Mouse (Mus musculus): ENCODE data around the gene Slc25a17.

The Slc25a17 gene

GRCm38 (mm10) chr15:81360345-81361021 is at the start of gene Slc25a17:
TSS of gene Slc25a17 (minus strand) at chr15:81360812.
- peak; percentile 97 to 99 for DNase-seq (ENCODE audit: inconsistent age in 2 of 2, low spot score in 1 of 2)

GRCm38 (mm10) chr15:81408199-81408598 is 47.6 kb upstream of the Slc25a17 start, which contains the start of gene Dnajb7:
TSS of gene Dnajb7 (minus strand) at chr15:81408299.
- no peak for DNase-seq (ENCODE audit: inconsistent age in 2 of 2, low spot score in 1 of 2)

DNA sequence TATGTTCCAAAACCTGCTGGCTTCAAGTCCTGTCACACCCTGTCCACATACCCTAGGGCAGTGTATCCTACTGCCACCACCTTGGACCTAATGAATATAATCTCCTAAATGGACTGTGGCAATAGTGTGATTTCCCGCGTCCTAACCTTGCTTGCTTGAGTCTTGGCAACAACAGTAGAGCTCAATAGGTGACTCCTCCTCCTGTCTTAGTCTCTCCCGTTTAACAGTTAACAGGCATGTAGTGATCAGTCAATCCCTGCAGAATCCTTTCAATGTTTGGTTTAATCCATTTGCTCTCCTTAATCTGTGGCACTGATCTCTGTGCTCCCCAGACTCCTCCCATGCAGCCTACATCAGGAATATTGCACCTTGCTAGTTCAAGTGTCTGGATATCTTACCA is 44.4 kb upstream of the Slc25a17 start:
- DNase-seq (ENCODE audit: inconsistent age in 2 of 2, low spot score in 1 of 2) = no peak

DNA sequence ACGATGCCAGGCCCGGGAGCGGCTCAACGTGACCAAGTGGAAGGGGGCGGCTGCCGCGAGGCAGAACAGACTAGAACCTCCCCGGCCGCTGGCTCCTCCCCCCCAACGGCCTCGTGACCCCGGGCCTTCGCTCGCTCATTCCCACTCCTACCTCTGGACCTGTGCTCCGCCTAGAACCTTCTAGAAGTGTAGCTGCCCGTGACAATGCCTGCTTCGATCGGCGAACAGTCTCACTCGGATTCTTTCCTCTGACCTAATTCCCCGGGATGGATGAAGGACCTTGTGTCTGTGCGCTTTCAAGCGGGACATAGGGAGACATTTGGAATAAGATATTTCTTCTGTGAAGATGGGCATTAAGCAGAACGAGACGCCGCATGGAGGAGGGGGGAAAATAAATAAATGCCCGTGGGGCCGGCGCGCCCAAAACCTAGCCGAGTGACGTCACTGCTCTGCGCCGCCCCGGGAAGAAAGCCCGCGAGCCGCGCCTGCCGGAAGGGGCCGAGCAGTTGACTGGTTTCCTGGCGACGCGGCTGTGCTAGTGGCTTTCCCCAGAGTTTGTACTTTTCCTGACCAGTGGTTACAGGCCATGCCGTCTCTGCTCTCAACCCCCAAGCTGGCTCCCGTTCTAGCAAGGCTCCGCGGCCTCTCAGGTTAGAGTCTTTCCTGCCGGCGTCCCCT is 39.2 kb upstream of the Slc25a17 start, which contains the start of the genes St13 and Xpnpep3:
Gene St13 (minus strand): TSS at position 440 of the 678 bp plus-strand sequence.
Gene Xpnpep3 (plus strand): TSS at position 501 of the 678 bp plus-strand sequence.
- DNase-seq (ENCODE audit: inconsistent age in 2 of 2, low spot score in 1 of 2) = peak; percentile 98 to 99

GRCm38 (mm10) chr15:81399297-81399637 is 38.7 kb upstream of the Slc25a17 start:
- DNase-seq (ENCODE audit: inconsistent age in 2 of 2, low spot score in 1 of 2) = no peak

DNA sequence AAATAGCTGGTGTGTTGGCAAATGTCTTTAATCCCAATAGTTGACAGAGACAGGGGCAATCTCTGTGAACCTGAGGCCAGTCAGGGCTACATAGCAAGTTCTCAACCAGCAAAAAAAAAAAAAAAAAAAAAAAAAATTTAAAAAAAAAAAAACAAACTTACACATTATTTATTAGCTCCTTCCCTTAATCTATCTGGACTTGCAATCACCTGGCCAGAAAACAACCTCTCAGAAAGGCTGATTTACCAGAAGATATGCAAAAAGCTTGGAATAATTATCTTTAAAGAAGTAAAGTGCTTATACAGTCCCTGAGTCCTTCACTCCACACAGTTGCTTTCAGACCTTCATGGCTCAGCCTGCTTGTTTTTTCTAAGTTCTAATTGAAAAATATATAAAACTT is 37.6 kb upstream of the Slc25a17 start:
- DNase-seq (ENCODE audit: inconsistent age in 2 of 2, low spot score in 1 of 2) = no peak

DNA sequence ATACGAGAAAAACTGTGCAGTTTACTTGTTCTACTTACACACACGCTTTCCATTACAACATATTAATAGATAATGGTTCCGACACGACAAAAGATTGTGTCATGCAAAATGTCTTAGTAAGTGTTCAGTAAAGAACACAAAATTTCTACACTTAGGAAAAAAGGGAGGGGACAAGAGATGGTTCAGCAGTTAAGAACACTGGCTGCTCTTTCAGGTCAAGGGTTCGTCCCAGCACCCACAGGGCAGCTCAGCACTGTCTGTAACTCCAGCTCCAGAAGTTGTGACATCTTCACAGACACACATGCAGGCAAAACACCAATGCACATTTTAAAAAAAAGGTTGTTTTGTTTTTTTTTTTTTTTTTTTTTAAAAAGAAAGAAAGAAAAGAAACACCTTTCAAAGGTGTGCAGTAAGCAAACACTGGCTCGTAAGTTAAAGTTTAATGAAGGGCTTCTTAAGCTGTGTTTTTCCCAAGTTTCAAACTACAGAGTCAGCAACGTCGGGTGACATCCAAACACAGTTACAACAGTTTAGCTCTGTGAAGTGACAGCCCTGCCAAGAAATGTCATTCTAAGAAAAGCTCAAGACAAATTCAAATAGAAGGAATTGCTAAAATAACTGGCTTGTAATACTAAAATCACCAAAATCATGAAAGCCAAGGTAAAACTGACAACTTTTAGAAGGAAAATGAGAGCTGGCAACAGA is 33.8 kb upstream of the Slc25a17 start:
- DNase-seq (ENCODE audit: inconsistent age in 2 of 2, low spot score in 1 of 2) = peak in 1 of 2 experiments; percentile 40

- no peak for DNase-seq (ENCODE audit: inconsistent age in 2 of 2, low spot score in 1 of 2)
Measured at GRCm38 (mm10) chr15:81392997-81393396, 32.4 kb upstream of the Slc25a17 start.

- DNase-seq (ENCODE audit: inconsistent age in 2 of 2, low spot score in 1 of 2) = no peak
Measured at GRCm38 (mm10) chr15:81386327-81386726, 25.7 kb upstream of the Slc25a17 start.

GRCm38 (mm10) chr15:81378845-81379244 is 18.2 kb upstream of the Slc25a17 start:
- no peak for DNase-seq (ENCODE audit: inconsistent age in 2 of 2, low spot score in 1 of 2)

DNA sequence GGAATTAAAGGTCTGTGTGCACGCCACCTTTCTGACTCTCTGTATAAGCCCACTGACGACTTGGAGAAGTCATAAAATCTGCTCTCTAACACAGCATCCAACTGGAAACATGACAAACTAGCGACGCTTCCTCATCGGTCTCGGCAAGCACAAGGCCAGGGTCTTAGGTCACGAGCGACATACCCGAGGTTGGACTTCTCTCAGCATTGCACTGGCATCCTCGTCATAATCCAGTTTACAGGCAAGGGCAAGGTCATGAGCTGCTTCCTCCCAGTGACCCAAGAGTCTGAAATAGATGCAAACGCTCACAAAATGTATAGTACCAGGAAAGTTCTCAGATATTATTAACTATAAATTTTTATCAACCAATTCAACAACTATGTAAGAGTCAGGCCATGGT is 14.0 kb upstream of the Slc25a17 start:
- DNase-seq (ENCODE audit: inconsistent age in 2 of 2, low spot score in 1 of 2) = peak in 1 of 2 experiments; percentile 67

GRCm38 (mm10) chr15:81370356-81370755 is 9.7 kb upstream of the Slc25a17 start:
- DNase-seq (ENCODE audit: inconsistent age in 2 of 2, low spot score in 1 of 2) = no peak

DNA sequence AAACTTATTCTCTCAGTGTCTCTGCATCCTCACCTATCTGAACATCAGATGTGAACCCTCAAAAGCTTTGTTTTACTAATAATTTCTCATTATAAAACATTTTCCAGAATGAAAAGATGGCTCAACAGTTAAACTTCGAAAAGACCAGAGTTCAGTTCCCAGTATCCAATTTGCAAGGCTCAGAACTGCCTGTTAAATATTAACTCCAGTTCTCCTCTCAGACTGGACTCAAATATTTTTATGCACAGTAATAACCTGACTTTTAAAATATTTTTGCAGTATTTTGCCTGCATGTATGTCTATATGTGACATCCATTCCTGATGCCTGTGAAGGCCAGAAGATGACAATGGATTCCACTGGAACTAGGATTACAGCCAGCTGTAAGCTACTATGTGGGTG is 8.0 kb upstream of the Slc25a17 start:
- DNase-seq (ENCODE audit: inconsistent age in 2 of 2, low spot score in 1 of 2) = no peak

DNA sequence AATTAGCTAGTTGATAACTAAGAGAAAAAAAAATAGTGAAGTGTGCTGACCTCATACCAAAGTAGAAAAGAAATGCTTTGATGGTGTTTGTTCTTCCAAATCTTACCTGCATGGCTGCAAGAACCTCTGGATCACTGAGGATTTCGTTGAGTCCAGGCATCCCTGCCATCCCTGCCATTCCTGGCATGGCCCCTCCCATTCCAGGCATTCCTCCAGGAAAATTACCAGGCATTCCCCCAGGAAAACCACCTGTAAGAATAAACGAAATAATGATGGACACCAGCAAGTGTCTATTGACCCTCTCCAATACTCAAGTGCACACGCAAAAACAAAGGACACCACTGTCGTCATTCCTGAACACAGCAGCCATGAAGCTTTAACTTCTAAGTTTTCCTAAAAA is 5.6 kb upstream of the Slc25a17 start:
- no peak for DNase-seq (ENCODE audit: inconsistent age in 2 of 2, low spot score in 1 of 2)

DNA sequence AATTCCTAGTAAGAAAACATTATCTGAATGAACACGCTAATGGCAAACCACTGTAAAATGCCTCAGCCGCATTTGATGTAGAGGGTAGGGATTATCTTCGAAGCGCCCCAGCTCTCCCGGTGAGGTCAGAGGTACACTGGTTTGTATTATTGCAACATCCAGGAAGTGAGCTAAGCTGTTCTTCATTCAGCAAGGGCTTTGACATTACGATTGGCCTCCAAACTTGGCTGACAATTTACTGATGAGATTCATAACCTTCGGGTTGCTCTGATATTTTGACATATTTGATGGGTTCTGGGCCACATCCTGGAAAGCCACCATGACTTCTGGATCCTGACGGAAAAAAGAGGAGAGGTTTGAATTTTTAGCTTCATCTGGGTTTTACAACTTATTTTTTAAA is 4.6 kb upstream of the Slc25a17 start:
- peak; percentile 62 to 86 for DNase-seq (ENCODE audit: inconsistent age in 2 of 2, low spot score in 1 of 2)

- no peak for DNase-seq (ENCODE audit: inconsistent age in 2 of 2, low spot score in 1 of 2)
Measured at GRCm38 (mm10) chr15:81364271-81364670, 3.7 kb upstream of the Slc25a17 start.

- no peak for DNase-seq (ENCODE audit: inconsistent age in 2 of 2, low spot score in 1 of 2)
Measured at GRCm38 (mm10) chr15:81362501-81362900, 1.9 kb upstream of the Slc25a17 start.

DNA sequence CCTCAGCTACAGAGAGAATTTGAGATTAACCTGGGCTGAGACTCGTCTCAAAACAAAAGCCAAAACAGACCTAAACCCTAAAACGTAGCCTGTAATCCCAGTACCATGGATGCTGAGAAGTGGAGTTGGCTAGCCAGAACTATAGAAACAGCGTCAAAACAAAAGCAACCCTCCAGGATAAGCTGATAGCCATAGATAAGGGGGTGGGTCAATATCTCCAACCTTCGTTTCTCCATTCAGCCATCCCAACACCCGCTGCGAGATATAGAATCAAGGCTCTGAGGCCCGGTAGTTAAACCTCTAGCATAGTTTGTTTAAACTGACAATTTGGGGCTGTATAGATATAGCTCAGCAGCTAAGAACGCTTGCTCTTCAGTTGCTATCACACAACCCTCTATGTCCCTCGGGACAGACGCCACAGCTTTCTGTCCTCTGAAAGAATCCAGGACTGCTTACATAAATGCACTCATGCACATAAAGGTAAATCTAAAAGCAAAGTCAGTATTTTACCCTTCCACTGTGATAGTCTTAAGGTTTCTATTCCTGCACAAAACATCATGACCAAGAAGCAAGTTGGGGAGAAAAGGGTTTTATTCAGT is 904 bp upstream of the Slc25a17 start:
- peak in 1 of 2 experiments; percentile 48 for DNase-seq (ENCODE audit: inconsistent age in 2 of 2, low spot score in 1 of 2)

DNA sequence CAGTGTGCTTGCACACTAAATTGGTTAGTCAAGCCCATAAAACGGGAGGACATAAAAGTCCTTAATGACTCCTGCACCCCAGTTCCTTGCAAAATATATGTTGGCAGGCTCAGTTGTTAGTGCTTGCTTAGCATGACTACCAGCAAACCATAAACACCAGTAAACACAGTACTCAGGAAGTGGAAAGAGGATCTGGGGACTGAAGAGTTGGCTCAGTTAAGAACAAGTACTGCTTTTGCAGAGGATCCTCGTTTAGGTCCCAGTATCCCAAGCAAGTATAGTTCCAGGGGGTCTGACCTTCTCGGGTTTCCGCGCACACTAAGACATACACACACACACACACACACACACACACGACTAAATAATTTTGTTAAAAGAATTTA is 401 bp upstream of the Slc25a17 start:
- DNase-seq (ENCODE audit: inconsistent age in 2 of 2, low spot score in 1 of 2) = peak in 1 of 2 experiments; percentile 21

DNA sequence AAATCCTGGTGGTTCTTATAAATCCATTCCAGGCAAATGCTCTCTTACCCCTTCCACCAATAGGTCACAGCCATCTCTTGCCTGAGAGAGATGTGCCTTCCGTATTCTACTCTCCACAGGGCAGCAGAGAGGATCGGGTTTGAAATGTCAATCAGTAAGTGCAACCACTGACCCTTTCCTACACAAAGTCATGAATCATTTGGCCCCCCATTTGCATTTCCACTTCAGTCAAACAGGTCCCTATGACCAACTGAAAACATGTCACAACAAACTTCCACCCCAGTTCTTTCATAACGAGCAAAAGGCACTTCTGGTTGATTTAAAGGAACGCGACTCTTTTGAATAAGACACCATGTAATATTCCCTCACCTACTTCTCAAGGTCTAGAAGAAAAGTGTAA is 1.2 kb downstream of the Slc25a17 start:
- DNase-seq (ENCODE audit: inconsistent age in 2 of 2, low spot score in 1 of 2) = no peak

- DNase-seq (ENCODE audit: inconsistent age in 2 of 2, low spot score in 1 of 2) = peak in 1 of 2 experiments; percentile 57
Measured at GRCm38 (mm10) chr15:81358943-81359342, 1.7 kb downstream of the Slc25a17 start.
